Mouse (Mus musculus) cerebellum, adult 18-20 months (tissue): ENCODE measurements around the gene Nme4.

Experiments used
- DNase-seq, 2 experiments: peaks; one replicate each; pipeline ENCODE4 v3.0.0; 2021

The Nme4 gene

DNA sequence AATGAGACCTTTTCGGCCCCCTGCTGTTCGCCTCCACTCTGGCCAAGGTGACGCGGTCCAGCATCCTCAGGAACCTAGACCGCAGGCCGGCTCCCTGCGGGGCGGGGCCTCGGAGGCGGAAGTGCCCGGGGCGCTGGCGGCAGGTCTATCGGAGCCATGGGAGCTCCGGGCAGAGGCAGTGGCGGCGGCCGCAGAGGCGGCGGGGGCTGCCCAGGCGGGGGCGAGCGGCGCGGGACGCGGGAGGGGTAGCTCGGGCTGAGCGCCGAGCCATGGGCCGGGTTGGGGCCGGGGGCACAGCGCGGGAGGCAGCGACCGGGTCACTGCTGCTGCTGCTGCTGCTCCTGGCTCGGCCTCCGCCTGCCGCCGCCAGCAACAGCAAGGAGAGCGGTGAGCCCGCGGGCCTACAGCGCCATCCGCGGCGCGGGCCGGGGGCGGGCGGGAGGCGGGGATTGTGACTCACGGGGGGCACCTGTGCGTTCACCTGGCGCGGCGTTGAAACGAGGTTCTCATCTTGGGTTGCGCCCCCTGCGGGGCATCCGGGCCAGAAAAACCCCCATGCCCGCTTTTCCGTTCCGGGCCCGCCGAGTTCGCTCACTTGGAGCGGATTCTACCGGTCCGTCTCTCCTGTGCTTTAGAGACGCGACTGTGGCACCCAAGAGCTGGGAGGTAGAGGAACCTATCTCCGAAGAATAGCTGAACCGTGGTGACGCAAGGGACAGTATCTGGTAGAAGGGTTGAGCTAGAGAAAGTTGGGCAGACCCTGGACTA, 18.0 kb upstream of the Nme4 start, which contains the start of gene Tmem8:
Gene Tmem8 (plus strand): TSS at position 119 of the 768 bp plus-strand sequence.
- DNase-seq, result peak; percentile 80 to 85

DNA sequence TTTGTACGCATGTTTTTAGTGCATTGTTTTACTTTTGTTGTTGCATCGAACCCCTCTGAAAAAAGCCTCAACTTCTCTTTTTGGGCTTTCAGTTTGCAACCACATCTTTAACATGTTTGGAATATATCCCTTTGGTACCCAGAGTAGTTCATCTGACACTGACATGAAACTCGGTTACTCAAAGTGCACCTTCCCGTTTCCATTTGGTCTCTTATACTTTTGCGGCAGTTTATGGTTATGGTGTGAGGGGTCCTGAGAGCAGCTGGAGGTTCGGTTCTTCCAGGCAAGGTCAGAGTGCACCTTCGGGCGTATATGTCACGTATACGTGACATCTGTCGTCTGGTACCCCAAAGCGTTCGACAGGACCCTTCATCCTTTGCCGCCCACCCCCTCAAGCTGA, 17.3 kb upstream of the Nme4 start:
- no peak for DNase-seq

DNA sequence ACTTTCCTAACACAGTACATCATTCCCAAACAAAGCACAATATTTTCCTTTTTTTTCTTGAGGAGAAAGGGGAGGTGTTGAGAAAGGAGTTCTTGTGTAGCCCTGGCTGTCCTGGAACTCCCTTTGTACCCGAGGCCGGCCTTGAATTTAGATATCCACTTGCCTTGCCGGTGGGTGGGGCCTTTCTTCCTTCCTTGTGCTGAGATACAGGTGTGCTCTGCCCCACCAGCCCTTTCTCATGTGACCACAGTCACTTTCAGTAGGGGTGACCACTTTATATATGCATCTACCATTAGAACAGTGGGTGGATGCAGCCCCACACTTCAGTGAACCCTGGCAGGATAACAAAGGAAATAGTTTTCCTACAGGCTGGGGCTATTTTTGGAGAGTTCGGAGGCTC, 16.3 kb upstream of the Nme4 start:
- no peak for DNase-seq

DNA sequence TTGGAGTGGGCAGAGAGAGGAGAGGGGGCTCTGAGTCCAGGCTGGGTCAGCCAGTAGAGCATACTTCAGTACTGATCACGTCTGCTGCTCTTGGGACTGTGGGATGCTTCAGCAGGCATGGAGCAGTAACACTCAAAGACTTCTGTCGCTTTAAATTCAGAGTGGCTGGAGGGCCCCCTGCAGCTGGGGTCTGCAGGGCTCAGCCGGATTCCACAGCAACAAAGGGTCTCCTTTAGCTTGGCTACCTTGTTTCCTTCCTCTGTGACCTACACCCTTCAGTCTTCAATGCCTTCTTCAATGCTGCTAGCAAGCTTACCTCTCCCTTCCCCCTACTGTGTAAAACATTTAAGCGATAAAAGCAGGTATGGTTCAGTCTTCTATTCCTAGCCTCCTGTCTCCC, 15.6 kb upstream of the Nme4 start:
- DNase-seq, result no peak

GRCm38 (mm10) chr17:26110156-26110555, 14.8 kb upstream of the Nme4 start:
- no peak for DNase-seq

DNA sequence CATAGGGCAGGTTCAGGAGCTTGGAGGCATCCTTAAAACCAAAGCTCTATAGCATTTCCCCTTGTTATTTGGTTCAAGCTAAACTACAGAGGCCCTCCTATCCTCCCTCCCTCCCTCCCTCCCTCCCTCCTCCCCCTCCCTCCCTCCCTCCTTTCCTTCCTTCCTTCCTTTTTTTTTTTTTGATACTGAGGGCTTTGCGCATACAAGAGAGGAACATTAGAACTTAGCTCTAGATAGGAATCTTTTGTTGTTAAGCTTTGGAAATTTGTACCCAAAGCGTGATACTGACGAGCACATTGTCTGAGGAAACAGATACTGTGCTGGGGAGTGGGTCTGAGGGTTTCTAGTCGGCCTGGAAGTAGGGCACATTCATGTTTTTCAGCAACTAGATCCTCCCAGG, 10.2 kb upstream of the Nme4 start:
- DNase-seq, result no peak

DNA sequence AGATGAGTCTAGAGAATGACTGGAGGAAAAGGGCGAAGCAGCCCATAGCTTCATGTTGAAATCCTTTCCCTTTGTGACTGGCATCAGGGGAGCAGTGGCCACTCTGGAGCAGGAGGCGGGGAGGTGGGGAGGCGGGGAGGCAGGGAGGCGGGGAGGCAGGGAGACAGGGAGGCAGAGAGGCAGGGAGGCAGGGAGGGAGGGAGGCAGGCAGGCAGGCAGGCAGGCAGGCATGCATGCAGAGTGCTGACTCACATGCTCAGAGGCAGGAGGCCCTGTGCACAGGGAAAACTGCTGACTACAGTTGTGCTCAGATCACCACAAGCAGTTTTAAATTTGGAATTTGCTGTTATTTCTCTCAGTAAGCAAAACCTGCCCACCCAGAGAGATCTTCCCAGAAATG, 6.1 kb upstream of the Nme4 start:
- DNase-seq, result no peak

DNA sequence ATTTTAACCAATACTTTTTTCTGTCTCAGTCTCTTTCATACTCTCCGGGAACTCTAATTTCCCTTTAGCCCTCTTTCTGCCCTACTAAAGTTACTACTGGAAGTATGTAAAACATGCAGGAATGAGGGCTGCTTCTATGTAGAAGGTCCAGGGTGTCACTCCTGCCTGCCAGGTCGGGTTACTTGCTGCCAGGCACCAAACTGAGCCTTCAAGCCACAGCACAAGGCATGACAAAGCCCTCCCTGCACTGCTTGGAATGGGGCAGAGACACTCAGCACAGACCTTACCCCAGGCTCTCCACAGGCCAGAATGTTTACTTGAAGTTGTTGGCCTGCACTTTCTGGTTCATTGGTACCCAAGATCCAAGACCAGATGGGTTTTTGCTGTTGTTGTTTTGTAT, 4.8 kb upstream of the Nme4 start:
- DNase-seq, result no peak

GRCm38 (mm10) chr17:26099316-26099715, 3.9 kb upstream of the Nme4 start:
- DNase-seq, result peak in 1 of 2 experiments; percentile 43

DNA sequence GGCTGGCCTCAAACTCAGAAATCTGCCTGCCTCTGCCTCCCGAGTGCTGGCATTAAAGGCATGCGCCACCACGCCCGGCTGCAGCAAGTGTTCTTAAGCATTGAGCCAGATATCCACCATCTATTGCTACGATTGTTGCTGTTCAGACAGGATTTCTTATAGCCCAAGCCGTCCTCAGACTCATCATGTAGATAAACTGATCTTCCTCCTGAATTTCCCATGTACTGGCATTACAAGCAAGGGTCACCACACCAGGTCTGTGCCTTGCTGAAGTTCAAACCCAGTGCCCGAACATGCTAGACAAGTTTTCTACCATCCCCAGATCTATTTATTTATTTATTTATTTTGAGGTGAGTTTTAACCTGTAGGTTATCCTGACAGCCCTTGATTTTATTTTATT, 3.1 kb upstream of the Nme4 start:
- DNase-seq, result no peak

DNA sequence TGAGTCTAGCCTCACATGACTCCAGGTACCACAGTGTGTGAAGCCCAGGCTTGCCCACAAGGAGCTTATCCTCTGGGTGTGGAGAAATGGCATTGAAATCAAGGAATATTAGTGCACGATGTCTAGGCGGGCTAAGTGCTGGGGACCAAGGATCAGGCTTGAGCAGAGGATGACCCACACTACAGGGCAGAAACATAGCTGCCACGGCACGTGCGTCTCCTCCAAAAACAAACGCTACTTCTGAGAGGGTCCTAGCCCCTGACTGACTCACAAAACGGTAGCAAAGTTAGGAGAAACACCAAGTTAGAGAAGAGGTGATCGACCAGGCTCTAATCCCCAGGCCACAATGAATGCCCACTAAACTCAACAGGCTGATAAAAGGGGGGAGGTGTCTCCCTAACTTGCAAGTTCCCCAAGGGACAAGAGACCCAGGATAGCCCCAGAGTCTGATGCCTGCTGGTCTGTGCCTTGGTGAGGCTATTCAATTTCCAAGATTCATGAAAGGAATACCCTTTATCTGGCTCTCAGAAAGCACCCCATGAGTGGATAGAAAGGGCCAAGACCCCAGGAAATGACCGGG, 781 bp downstream of the Nme4 start:
- no peak for DNase-seq

GRCm38 (mm10) chr17:26089905-26090632, 5.3 kb downstream of the Nme4 start, which contains the start of gene Decr2:
Gene Decr2 (minus strand): TSS chr17:26090337.
- DNase-seq, result peak; percentile 90 to 91

GRCm38 (mm10) chr17:26087059-26087564, 8.3 kb downstream of the Nme4 start:
- DNase-seq, result no peak

DNA sequence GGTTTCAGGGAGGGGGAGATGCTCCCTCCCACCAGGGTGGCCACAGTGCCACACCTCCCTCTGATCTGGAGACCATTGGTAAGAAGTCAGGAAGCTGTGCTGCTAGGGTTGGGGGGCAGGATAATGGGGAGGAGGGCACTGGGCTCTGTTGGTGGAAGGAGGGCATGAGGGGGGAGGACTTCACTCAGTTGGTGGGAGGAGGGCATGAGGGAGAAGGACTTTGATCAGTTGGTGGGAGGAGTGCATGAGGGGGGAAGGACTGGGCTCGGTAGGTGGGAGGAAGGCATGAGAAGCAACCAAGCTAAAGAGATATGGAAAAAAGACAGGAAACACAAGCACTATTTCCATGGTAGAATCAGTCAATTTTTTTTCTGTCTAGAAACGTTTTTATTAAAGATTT, 14.5 kb downstream of the Nme4 start:
- no peak for DNase-seq

GRCm38 (mm10) chr17:26078851-26079250, 16.6 kb downstream of the Nme4 start:
- no peak for DNase-seq

GRCm38 (mm10) chr17:26075246-26075645, 20.2 kb downstream of the Nme4 start:
- no peak for DNase-seq

DNA sequence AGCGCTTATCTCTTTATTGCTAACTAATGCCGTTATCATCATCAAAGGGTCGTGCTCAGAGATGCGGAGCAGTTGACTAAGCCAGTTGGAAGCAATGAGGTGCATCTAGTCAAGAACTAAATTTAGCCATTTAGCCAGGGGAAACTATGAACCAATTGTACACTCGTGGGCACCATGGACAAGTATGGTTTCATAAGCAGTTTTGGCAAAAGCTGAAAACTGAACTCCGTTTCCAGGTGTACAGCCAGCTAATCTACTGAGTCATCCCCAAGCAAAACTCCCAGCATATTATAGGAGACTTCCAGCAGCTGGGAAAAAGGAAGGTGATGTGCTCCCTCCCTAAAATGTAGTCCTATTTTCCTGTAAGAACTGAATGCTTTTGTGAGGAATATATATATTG, 25.3 kb downstream of the Nme4 start:
- DNase-seq, result no peak

DNA sequence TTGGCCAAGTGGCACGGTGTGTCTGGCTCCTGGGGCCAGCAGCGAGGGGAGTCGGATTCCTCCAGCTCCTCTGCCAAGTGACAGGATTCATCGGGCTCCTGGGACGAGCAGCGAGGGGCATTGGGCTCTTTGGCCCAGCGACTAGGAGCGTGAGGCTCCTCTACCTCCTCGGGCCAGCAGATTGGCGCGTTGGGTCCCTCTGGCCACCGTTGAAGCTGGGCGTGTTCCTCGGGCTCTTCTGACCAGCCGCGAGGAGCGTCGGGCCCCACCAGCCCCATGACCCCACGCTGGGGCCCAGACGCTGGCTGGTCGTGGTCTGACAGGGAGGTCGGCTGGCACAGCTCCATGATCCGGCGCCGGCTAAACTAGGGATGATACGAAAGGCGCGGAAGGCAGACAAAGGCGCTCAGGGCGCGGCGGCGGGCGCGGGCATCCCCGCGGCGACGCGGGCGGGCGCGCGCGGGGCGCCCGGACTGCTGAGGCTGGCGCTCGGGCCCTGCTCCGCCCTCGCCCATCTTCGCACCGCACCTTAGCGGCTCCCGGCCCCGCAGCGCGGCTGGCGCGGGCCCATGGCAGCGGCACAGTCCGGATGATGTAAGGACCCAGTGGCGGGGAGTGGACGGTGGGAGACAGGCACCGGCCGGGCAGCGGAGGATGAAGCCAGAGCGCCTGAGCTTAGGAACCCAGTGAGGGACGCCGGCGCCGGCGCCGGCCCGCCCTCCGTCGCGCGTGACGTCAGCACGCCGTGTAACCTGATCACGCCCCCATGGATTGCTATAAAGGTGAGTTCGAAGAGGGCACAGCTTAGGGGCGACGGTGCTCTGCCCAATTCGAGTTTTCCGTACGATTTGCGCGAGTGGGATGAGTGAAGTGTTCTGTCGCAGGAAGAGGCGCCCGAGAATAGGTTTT, 26.3 kb downstream of the Nme4 start, which contains the start of gene Rab11fip3:
Gene Rab11fip3 (minus strand): TSS at position 725 of the 909 bp plus-strand sequence.
- peak; percentile 84 to 89 for DNase-seq

- DNase-seq, result peak; percentile 39 to 43
These were observed 27.2 kb downstream of the Nme4 start for GRCm38 (mm10) chr17:26068024-26068830.

- DNase-seq, result no peak
These were observed 28.8 kb downstream of the Nme4 start for GRCm38 (mm10) chr17:26066488-26067020.

DNA sequence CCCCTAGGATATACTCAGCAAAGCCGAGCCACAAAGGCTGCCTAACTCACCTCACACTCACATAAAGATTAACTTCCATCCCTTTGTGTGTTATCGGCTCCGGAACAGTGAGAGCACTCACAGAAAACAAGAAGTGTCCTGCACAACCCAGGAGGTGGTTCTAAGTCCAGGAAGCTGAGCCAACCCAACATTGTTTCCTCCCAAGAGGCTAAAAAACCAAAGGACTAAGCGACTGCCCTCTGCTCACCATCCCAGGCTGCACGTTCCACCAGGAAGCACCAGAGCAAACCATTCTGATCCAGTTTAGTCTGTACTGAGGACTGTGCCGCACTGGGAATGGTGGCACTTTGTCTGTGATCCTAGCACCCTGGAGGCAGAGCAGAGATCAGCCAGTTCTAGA, 30.5 kb downstream of the Nme4 start:
- no peak for DNase-seq
